Mouse (Mus musculus) erythroblast, embryonic 14.5 days (primary cell): Measurements from ENCODE around the gene Fads6.

Experiments used
- GATA1 ChIP-seq: IDR thresholded peaks from 2 replicates; pipeline ENCODE4 v1.6.1; 2012; ENCODE audit warnings: low read length, inconsistent platforms, mixed read lengths
- TAL1 ChIP-seq: IDR thresholded peaks from 3 replicates; pipeline ENCODE4 v1.6.1; 2012; ENCODE audit warnings: low read length, inconsistent platforms, mixed read lengths

GRCm38 (mm10) chr11:115289885-115290284 lies 7.6 kb downstream of the Fads6 start:
- no peak for TF ChIP-seq GATA1
- TF ChIP-seq TAL1: no peak
